Mouse (Mus musculus) heart, adult 2 months (tissue): ENCODE measurements around the gene Slco3a1.

ENCODE experiments used
- CTCF ChIP-seq: fragments of 200-600 bp; IDR thresholded peaks from 2 replicates; pipeline ENCODE4 v1.8.1; 2022; ENCODE audit warnings: antibody characterized with exemption, mild to moderate bottlenecking, moderate library complexity
- EP300 ChIP-seq: fragments of 200-500 bp; IDR thresholded peaks from 2 replicates; pipeline ENCODE4 v1.6.1; 2011; ENCODE audit warnings: low read depth, low read length, control low read depth; ENCODE audit not compliant: insufficient read depth

- TF ChIP-seq EP300, result no peak
- no peak for TF ChIP-seq CTCF
Measured at GRCm38 (mm10) chr7:74337677-74338420, 216.7 kb downstream of the Slco3a1 start.
